Mouse (Mus musculus) hindbrain, embryonic 10.5 days (tissue): ENCODE results near the gene Itgb4. TPM values are rescaled to one million over a fixed set of nuclear protein-coding genes. Genes with fewer than 3 reads are reported as not detected.
A peak's percentile ranks its signal among the peaks of the same experiment; 100 is the strongest.

Source experiments
- DNase-seq: peaks from one replicate; pipeline ENCODE4 v3.0.0-alpha.2; 2017; ENCODE audit warnings: low spot score
- H3K27ac ChIP-seq: fragments of 300-500 bp; sonication (generic); 2 replicates; pipeline ENCODE4 v1.5.1; 2016; ENCODE audit warnings: mild to moderate bottlenecking, moderate library complexity
- H3K27me3 ChIP-seq: fragments of 300-500 bp; sonication (generic); 2 replicates; pipeline ENCODE4 v1.6.1; 2016; ENCODE audit warnings: mild to moderate bottlenecking; ENCODE audit not compliant: poor library complexity, insufficient read depth, severe bottlenecking
- H3K36me3 ChIP-seq: fragments of 300-500 bp; sonication (generic); 2 replicates; pipeline ENCODE4 v1.6.1; 2016; ENCODE audit warnings: mild to moderate bottlenecking, moderate library complexity
- H3K4me1 ChIP-seq: fragments of 300-500 bp; sonication (generic); replicated peaks from 2 replicates; pipeline ENCODE4 v1.6.1; 2016; ENCODE audit warnings: mild to moderate bottlenecking
- H3K4me3 ChIP-seq: fragments of 300-500 bp; sonication (generic); 2 replicates; pipeline ENCODE4 v1.5.1; 2016; ENCODE audit warnings: mild to moderate bottlenecking, moderate library complexity
- H3K9me3 ChIP-seq: fragments of 300-500 bp; sonication (generic); 2 replicates; pipeline ENCODE4 v1.6.1; 2016; ENCODE audit warnings: mild to moderate bottlenecking, moderate library complexity
- WGBS: fragments of 180-500 bp; shearing (Covaris S2); methylation state at CpG from one replicate; pipeline ENCODE4 v1.1.7; 2016; 5-methylcytosine and 5-hydroxymethylcytosine counted together
- polyA plus RNA-seq: library from polyadenylated mRNA; unstranded; fragments of >200 nt; fragmentation: Nextera tagmentation; extraction: Ambion mirVana; gene quantifications from 2 replicates; pipeline ENCODE4 v1.2.1, GENCODE M21; 2016

The Itgb4 gene
- polyA plus RNA-seq, 1 experiment from 2014 or later = 0.94 TPM

DNA sequence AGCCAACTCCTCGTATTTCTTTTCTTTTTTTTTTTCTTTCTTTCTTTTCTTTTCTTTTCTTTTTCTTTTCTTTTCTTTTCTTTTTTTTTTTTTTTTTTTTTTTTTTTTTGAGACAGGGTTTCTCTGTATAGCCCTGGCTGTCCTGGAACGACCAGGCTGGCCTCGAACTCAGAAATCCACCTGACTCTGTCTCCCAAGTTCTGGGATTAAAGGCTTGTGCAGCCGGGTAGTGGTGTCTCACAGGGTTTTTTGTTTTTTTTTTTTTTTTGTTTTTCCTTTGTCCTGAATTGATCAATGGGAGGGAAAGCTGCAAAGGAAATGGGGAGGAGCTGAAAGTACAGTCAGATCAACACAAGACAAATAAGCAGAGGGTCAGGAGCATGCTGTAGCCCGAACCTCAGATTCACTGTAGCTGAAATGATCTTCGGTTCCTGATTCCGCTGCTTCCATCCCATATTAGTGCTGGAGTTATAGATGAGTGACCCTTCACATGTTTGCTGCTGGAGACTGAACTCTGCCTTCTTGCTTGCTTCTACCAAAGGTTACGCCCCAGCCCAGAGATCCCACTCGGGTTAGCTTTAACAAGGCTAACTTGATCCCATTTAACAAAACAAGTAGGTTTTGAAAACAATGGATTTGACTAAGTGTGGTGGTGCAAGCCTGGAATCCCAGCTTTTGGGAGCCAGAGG, 53.8 kb downstream of the Itgb4 start:
- Histone ChIP-seq H3K4me3 (no peak overlapping the region), H3K4me1 (peaks cover 28% of the 10 kb centered on the region), H3K27me3 (no peaks in the 10 kb centered on the region), H3K9me3 (no peaks in the 10 kb centered on the region), H3K36me3 (peaks cover 16% of the 10 kb centered on the region), H3K27ac (no peak overlapping the region)
- no peak for DNase-seq
- 83% methylated on average over 9 of the region's 9 CpGs for WGBS

DNA sequence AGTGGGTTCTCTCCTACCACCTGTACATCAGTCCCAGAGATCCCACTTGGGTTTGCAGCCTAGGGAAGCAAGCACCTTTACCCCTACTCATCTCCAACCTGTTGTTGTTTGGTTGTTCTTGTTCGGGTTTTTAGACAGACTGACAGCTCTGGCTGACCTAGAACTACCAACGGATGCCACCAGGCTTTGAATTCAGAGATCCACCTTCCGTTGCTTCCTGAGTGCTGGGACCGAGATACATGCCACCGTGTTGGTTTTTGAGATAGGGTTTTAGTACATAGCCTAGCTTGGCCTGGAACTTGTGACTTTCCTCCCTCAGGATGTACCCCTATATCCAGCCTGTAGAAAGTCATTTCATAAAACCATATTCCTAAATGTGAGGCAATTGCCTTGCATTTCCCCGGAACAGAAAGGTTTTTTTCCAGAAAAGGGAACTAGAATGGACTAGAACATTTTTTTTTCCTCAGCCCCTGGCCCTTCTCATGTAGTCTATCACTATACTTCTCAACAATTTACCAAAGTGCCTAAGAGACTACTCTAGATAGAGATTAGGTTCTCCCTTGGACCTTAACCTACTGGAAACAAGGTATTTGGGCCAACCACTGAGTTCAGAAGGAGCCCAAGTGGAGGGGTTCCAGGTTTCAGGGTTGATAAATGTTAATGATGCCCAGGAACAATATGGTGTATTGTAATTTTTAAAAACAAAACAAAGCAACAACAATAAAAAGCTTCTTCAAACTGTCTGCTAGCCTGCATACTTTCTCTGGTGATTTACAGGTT, 54.8 kb downstream of the Itgb4 start:
- Histone ChIP-seq H3K4me3 (peak overlapping the region; percentile 83), H3K27ac (peak overlapping the region; percentile 100), H3K27me3 (no peaks in the 10 kb centered on the region), H3K9me3 (no peaks in the 10 kb centered on the region), H3K36me3 (peaks cover 21% of the 10 kb centered on the region), H3K4me1 (peaks cover 28% of the 10 kb centered on the region)
- DNase-seq = no peak
- WGBS = 83% methylated on average over 6 of the region's 6 CpGs

DNA sequence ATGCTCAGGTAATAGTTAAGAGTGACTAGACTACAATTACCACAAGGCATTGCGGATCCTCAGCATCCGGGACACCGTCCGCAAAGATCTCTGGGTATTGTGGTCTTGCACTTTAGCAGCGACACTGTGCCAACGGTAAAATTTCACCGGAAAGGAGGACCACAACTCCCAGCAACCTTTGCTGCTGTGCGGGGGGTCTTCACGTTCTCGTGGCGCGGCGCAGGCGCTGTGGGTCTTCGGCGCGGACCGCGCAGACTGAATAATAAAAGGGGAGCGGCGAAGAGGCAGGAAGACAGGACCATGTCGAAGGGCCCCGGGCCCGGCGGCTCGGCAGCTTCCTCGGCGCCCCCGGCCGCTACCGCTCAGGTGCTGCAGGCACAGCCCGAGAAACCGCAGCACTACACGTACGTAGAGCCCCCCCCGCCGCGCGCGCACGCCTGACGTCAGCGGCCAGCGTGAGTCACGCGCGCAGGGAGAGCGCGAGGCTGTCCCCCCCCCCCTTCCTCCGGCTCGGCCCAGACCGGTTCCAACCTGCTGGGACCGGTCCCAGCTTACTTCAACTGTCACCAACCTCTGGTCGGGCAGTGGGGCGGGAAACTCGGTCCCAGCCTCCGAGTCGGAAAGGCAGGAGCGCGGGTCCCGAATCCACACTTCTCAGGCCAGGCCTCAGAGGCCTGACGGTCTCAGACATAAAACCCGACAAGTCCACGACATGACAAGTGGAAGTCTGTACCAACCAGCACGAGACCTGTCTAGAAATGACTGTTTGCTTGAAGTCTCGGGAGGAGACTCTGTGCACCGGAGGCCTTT, 55.8 kb downstream of the Itgb4 start, which contains the start of gene Unk:
Unk (plus strand) TSS at position 235 of the 810 bp plus-strand sequence.
- Histone ChIP-seq H3K9me3 (no peaks in the 10 kb centered on the region), H3K27me3 (no peaks in the 10 kb centered on the region), H3K36me3 (peaks cover 30% of the 10 kb centered on the region), H3K4me1 (peaks cover 28% of the 10 kb centered on the region), H3K27ac (peak within 1 kb of the TSS; percentile 100), H3K4me3 (peak within 1 kb of the TSS; percentile 83)
- peak; percentile 98 for DNase-seq
- under 1% methylated on average over 67 of the region's 67 CpGs for WGBS

DNA sequence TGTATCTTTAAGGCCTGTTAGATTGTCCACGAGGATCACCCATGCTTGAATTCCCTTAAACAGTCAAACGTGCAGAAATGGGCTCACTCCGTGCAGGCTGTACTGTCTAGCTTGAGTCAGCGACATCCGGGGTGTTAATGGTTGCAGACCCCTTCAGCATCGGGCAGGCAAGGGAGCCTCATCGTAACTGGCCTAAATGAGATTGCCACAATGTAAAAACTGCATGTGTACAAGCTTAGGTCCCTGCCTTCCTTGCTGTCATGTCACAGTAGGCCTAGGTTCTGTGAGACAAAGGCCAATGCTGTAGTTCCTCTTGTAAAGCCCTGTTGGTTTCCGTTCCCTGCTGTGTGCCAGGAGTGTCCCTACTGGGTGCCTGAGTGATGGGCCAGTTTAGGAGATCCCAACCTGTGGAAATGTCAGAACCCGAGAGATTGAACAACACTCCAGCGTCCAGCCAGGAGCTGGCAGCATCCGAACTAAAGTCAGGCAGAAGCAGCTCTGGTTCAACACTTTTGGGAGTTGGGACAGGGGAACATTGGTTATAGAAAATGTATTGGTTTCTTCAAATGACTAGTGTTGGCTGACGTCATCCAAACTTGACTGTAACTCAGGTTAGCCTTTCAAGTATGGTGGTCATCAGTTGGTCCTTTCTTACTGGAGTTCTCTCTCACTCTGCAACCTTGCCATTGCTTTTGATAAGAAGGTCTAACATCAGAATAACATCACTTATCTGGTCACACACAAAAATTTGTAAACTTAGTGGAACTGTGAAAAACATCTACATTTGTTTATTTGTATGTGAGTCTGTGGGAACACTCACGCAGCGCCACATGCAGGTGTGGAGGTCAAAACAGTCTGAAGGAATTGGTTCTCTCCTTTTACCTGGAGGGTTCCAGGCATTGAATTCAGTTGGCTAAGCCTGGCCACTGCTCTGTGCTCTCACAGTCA, 56.7 kb downstream of the Itgb4 start:
- peak overlapping the region; percentile 100 for H3K27ac ChIP-seq
- WGBS = 31% methylated on average over 14 of the region's 14 CpGs
- no peaks in the 10 kb centered on the region for H3K27me3 ChIP-seq
- H3K36me3 ChIP-seq = peaks cover 35% of the 10 kb centered on the region
- H3K4me1 ChIP-seq = peaks cover 28% of the 10 kb centered on the region
- H3K9me3 ChIP-seq = no peaks in the 10 kb centered on the region
- peak overlapping the region; percentile 83 for H3K4me3 ChIP-seq
- no peak for DNase-seq

DNA sequence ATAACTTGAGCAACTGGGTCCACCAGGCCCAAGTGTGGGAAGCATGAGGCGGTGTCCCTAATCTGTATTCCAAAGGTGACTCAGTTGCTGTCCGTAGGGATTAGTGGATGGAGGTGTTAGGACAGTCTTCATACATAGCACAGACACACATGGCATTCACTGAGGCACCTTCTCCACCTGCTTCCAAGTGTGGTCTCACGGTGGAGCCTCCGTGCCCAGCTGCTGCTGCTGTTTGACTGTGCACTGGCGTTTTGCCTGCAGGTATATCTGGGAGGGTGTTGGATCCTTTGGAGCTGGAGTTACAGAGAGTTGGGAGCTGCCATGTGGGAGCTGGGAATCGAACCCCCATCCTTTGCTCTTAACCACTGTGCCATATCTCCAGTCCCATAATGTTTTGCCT, 60.1 kb downstream of the Itgb4 start:
- peaks cover 26% of the 10 kb centered on the region for H3K4me1 ChIP-seq
- H3K9me3 ChIP-seq = no peaks in the 10 kb centered on the region
- no peak for DNase-seq
- peaks cover 59% of the 10 kb centered on the region for H3K36me3 ChIP-seq
- no peak overlapping the region for H3K27ac ChIP-seq
- H3K4me3 ChIP-seq = no peak overlapping the region
- WGBS = 93% methylated on average over 6 of the region's 6 CpGs
- H3K27me3 ChIP-seq = no peaks in the 10 kb centered on the region

DNA sequence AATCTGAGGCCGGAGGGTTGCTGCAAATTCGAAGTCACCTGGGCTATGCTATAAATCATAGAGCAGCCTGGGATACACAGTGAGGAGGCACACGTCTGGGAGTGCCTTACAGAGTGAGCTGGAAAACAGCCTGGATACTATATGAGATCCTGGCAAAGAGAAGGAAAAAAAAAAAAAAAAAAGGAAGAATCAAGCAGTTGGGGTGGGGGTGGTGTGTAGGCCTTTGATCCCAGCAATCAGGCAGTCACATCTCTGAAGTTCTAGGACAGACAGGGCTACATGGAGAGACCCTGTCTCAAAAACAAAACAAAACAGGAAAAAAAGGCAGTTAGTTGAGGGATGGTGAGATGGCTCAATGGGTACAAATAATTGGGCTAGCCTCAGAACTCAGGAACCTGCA, 62.2 kb downstream of the Itgb4 start:
- Histone ChIP-seq H3K27me3 (no peaks in the 10 kb centered on the region), H3K9me3 (no peaks in the 10 kb centered on the region), H3K36me3 (peaks cover 79% of the 10 kb centered on the region), H3K4me3 (no peak overlapping the region), H3K27ac (no peak overlapping the region), H3K4me1 (peaks cover 11% of the 10 kb centered on the region)
- no peak for DNase-seq
- WGBS = 94% methylated on average over 3 of the region's 3 CpGs

DNA sequence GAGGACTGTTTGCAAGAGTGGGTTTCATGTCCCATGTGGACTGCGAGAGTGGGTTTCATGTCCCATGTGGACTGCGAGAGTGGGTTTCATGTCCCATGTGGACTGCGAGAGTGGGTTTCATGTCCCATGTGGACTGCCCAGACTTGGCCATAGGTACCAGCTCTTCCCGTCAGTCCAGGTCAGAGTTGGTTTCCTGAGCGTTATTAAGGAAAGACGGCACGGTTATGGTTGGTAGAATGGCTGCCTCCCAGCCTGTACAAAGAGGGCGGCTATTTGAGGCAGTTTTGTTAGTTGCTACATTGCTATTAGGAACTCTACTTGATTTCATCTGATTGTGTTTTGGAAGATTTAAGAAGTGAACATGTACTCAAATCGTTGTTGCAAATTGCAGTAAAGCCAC, 63.3 kb downstream of the Itgb4 start:
- Histone ChIP-seq H3K27ac (no peak overlapping the region), H3K27me3 (no peaks in the 10 kb centered on the region), H3K36me3 (peaks cover 83% of the 10 kb centered on the region), H3K4me3 (no peak overlapping the region), H3K9me3 (0 out of 2 replicates have a peak, but pooled peaks cover 2% of the 10 kb centered on the region), H3K4me1 (peaks cover 2% of the 10 kb centered on the region)
- WGBS = 98% methylated on average over 9 of the region's 9 CpGs
- no peak for DNase-seq

DNA sequence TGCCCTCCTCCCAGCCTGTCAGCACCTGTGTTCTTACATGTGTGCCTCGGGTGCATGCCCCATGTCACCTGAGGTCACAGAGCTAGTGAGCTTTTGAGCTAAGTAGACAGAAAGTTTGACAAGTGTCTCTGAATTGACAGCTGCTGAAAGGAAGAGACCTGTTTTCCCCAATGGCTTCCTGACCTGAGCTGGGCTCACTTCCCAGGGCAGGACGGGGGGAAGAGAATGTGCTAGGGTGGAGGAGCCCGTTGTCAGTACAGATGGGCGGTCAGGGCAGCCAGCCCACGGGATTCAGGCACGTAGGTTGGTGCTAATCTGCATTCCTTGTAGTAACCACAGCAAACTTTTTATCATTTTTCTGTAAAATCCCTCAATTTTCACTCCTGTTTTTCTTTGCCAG, 66.1 kb downstream of the Itgb4 start:
- Histone ChIP-seq H3K27ac (no peak overlapping the region), H3K4me3 (no peak overlapping the region), H3K4me1 (no peaks in the 10 kb centered on the region), H3K9me3 (0 out of 2 replicates have a peak, but pooled peaks cover 2% of the 10 kb centered on the region), H3K27me3 (no peaks in the 10 kb centered on the region), H3K36me3 (peaks cover 85% of the 10 kb centered on the region)
- DNase-seq = no peak
- WGBS = 91% methylated on average over 6 of the region's 6 CpGs

DNA sequence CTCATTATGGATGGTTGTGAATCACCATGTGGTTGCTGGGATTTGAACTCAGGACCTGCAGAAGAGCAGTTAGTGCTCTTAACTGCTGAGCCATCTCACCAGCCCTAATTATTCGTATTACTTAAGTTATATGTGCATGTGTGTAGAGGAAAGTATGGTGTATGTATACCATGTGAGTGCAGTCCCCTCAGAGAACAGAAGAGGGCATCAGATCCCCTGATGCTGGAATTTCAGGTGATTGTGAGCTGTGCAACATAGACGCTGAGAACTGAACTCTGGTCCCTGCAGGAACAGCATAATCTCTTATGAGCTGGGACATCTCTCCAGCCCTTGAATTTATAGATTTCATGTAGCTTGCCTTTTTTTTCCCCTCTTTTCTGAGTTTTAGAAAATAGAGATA, 67.3 kb downstream of the Itgb4 start:
- no peak overlapping the region for H3K4me3 ChIP-seq
- WGBS = 100% methylated on average over 2 of the region's 2 CpGs
- peaks cover 91% of the 10 kb centered on the region for H3K36me3 ChIP-seq
- H3K27ac ChIP-seq = no peak overlapping the region
- H3K9me3 ChIP-seq = 0 out of 2 replicates have a peak, but pooled peaks cover 2% of the 10 kb centered on the region
- H3K27me3 ChIP-seq = no peaks in the 10 kb centered on the region
- no peaks in the 10 kb centered on the region for H3K4me1 ChIP-seq
- no peak for DNase-seq

DNA sequence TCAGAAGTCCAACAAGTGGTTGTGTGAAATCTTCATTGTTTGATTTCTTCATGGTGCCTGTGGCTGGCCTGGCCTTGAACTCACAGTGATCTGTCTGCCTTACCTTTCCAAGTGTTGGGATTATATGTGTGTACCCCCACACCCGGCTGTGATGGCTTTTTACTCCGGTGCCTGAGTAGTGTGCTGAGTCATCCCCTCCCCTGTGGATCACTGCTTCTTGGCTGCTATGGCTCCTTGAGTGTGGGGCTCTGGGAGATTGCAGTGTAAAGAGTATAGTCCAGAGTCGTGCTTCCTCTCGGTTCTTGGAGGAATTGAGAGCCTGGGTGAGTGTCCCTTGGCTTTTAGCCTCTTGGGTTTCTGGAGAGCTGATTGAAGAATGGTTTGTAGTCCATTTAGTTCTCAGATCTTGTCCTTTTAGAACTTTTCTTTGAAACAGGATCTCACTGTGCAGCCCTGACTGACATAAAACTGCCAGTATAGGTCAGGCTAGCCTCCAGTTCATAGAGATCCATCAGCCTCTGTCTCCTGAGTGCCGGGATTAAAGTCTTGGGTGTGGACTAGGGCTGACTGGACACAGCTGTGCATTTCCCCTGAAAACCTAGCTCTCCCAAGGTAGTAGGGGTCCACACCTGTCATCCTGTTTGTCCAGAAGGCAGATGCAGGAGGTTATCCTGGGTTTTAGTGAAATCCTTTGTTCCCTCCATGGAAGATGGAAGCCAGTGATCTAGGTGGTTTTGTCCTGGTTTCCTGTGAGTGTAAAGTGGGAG, 68.0 kb downstream of the Itgb4 start:
- H3K36me3 ChIP-seq = peaks cover 98% of the 10 kb centered on the region
- no peak overlapping the region for H3K27ac ChIP-seq
- H3K4me1 ChIP-seq = no peaks in the 10 kb centered on the region
- 0 out of 2 replicates have a peak, but pooled peaks cover 2% of the 10 kb centered on the region for H3K9me3 ChIP-seq
- no peaks in the 10 kb centered on the region for H3K27me3 ChIP-seq
- no peak for DNase-seq
- 92% methylated on average over 5 of the region's 5 CpGs for WGBS
- H3K4me3 ChIP-seq = no peak overlapping the region

DNA sequence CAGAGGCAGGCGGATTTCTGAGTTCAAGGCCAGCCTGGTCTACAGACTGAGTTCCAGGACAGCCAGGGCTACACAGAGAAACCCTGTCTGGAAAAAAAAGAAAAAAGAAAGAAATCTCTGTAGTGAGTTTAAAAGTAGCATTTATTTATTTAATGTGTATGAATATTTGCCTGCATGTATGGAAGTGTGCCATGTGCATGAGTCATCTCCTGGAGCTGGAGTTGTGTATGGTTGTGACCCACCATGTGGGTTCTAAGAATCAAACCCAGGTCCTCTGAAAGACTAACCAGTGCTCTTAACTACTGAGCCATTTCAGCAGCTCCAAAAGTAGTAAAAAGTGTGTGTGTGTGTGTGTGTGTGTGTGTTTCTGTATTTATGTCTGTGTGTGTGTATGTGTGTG, 68.8 kb downstream of the Itgb4 start:
- Histone ChIP-seq H3K4me1 (no peaks in the 10 kb centered on the region), H3K9me3 (0 out of 2 replicates have a peak, but pooled peaks cover 2% of the 10 kb centered on the region), H3K27me3 (no peaks in the 10 kb centered on the region), H3K4me3 (no peak overlapping the region), H3K27ac (no peak overlapping the region), H3K36me3 (peaks cover 99% of the 10 kb centered on the region)
- WGBS = 100% methylated on average over 1 of the region's 1 CpGs
- DNase-seq = no peak
